Mouse (Mus musculus) olfactory bulb, adult 2 months (tissue): ENCODE measurements around the gene Eif5.

Source experiments
- CTCF ChIP-seq: fragments of 200-500 bp; IDR thresholded peaks from 2 replicates; pipeline ENCODE4 v1.5.1; 2012; ENCODE audit warnings: low read depth, mild to moderate bottlenecking, low read length, moderate library complexity; ENCODE audit not compliant: insufficient read depth
- POLR2A ChIP-seq: fragments of 200-500 bp; IDR thresholded peaks from 2 replicates; pipeline ENCODE4 v1.6.1; 2012; ENCODE audit warnings: mild to moderate bottlenecking, low read depth, low read length, moderate library complexity; ENCODE audit not compliant: insufficient read depth

DNA sequence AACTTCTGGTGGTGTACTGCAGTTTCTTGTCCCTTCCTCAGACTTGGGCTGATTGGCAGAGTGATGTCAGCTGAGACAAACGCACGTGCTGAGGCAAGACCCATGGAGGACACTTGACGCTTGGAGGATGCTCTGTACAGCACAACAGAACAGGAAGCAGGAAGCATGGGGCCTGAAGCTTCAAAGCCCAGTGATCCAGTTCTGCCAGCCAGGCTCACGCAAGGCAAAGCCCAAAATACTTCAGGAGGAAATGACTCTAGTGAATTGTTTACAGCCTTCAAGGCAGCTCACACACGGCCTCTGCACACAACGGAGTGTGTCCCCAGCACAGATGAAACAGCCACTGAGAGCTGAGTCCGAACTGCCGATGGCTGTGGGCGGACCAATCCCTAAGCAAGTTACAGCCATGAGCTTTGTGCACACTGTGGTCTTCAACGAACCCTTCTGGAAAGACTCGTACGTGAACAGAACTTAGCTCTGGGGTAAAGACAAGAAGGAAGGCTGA lies 34.7 kb upstream of the Eif5 start:
- no peak for TF ChIP-seq CTCF
- no peak for TF ChIP-seq POLR2A
